Mouse (Mus musculus): ENCODE data around the gene Slco3a1. TPM values are rescaled to one million over a fixed set of nuclear protein-coding genes. Genes with fewer than 3 reads are reported as not detected.

Gene Slco3a1
- total and polyA plus RNA-seq, 3 experiments = 0.11 TPM; not detected in 2

GRCm38 (mm10) chr7:74459812-74460211 lies 94.8 kb downstream of the Slco3a1 start:
- TF ChIP-seq GATA1 (IDR thresholded peaks at IDR 0.05; ENCODE audit: borderline replicate concordance, low read length) = no peak

GRCm38 (mm10) chr7:74459277-74459676 lies 95.3 kb downstream of the Slco3a1 start:
- ATAC-seq (ENCODE audit: extremely low read depth, insufficient number of reproducible peaks, low FRiP score, poor library complexity, severe bottlenecking) (no peak), DNase-seq (ENCODE audit: low spot score) (no peak)
- Histone ChIP-seq H3K4me1 (ENCODE audit: insufficient read depth, low read depth, low read length) (no peaks in the 10 kb centered on the region), H3K9me3 (replicated peaks) (peaks cover 47% of the 10 kb centered on the region), H3K4me3 (ENCODE audit: low read depth, low read length) (no peak overlapping the region), H3K36me3 (replicated peaks) (no peaks in the 10 kb centered on the region), H3K27me3 (ENCODE audit: insufficient read depth, low read length) (no peaks in the 10 kb centered on the region)
- TF ChIP-seq GATA2 (IDR thresholded peaks at IDR 0.05; ENCODE audit: borderline replicate concordance, low read depth, low read length) = no peak
- TF ChIP-seq GATA1 (IDR thresholded peaks at IDR 0.05; ENCODE audit: borderline replicate concordance, low read length) = no peak
- no peak for TF ChIP-seq CTCF (IDR thresholded peaks at IDR 0.05; ENCODE audit: low read depth, low read length)
- no peak for TF ChIP-seq POLR2AphosphoS5 (IDR thresholded peaks at IDR 0.05; ENCODE audit: insufficient replicate concordance, low read depth, low read length)
- no peak for TF ChIP-seq TAL1 (conservative IDR thresholded peaks at IDR 0.05; ENCODE audit: low read depth, low read length)

More at GRCm38 (mm10) chr7:74459812-74460211, 94.8 kb downstream of the Slco3a1 start:
- no peak for ATAC-seq (ENCODE audit: extremely low read depth, insufficient number of reproducible peaks, low FRiP score, poor library complexity, severe bottlenecking)
- Histone ChIP-seq H3K36me3 (replicated peaks) (no peaks in the 10 kb centered on the region), H3K27me3 (ENCODE audit: insufficient read depth, low read length) (no peaks in the 10 kb centered on the region), H3K4me1 (ENCODE audit: insufficient read depth, low read depth, low read length) (no peaks in the 10 kb centered on the region), H3K4me3 (ENCODE audit: low read depth, low read length) (no peak overlapping the region), H3K9me3 (replicated peaks) (peaks cover 52% of the 10 kb centered on the region)
- no peak for DNase-seq (ENCODE audit: low spot score)

- ATAC-seq (ENCODE audit: extremely low read depth, insufficient number of reproducible peaks, low FRiP score, poor library complexity, severe bottlenecking) (no peak), DNase-seq (ENCODE audit: low spot score) (no peak)
- TF ChIP-seq CTCF (IDR thresholded peaks at IDR 0.05; ENCODE audit: low read depth, low read length) (no peak), GATA1 (IDR thresholded peaks at IDR 0.05; ENCODE audit: borderline replicate concordance, low read length) (no peak), GATA2 (IDR thresholded peaks at IDR 0.05; ENCODE audit: borderline replicate concordance, low read depth, low read length) (no peak), TAL1 (conservative IDR thresholded peaks at IDR 0.05; ENCODE audit: low read depth, low read length) (no peak), POLR2AphosphoS5 (IDR thresholded peaks at IDR 0.05; ENCODE audit: insufficient replicate concordance, low read depth, low read length) (no peak)
- H3K36me3 ChIP-seq (replicated peaks) = no peaks in the 10 kb centered on the region
- H3K4me1 ChIP-seq (ENCODE audit: insufficient read depth, low read depth, low read length) = no peaks in the 10 kb centered on the region
- no peaks in the 10 kb centered on the region for H3K27me3 ChIP-seq (ENCODE audit: insufficient read depth, low read length)
- H3K9me3 ChIP-seq (replicated peaks) = peaks cover 41% of the 10 kb centered on the region
- no peak overlapping the region for H3K4me3 ChIP-seq (ENCODE audit: low read depth, low read length)
Observed at GRCm38 (mm10) chr7:74458475-74459221, 95.9 kb downstream of the Slco3a1 start.

- ATAC-seq (ENCODE audit: extremely low read depth, insufficient number of reproducible peaks, low FRiP score, poor library complexity, severe bottlenecking) = no peak
- no peaks in the 10 kb centered on the region for H3K4me1 ChIP-seq (ENCODE audit: insufficient read depth, low read depth, low read length)
Observed at GRCm38 (mm10) chr7:74457347-74457975, 97.1 kb downstream of the Slco3a1 start.

GRCm38 (mm10) chr7:74456781-74457180 lies 97.8 kb downstream of the Slco3a1 start:
- Histone ChIP-seq H3K27me3 (ENCODE audit: insufficient read depth, low read length) (no peaks in the 10 kb centered on the region), H3K4me3 (ENCODE audit: low read depth, low read length) (no peak overlapping the region), H3K9me3 (replicated peaks) (peaks cover 47% of the 10 kb centered on the region), H3K4me1 (ENCODE audit: insufficient read depth, low read depth, low read length) (no peaks in the 10 kb centered on the region), H3K36me3 (replicated peaks) (no peaks in the 10 kb centered on the region)
- DNase-seq (ENCODE audit: low spot score) (no peak), ATAC-seq (ENCODE audit: extremely low read depth, insufficient number of reproducible peaks, low FRiP score, poor library complexity, severe bottlenecking) (no peak)
- no peak for TF ChIP-seq GATA1 (IDR thresholded peaks at IDR 0.05; ENCODE audit: borderline replicate concordance, low read length)
- no peak for TF ChIP-seq CTCF (IDR thresholded peaks at IDR 0.05; ENCODE audit: low read depth, low read length)
- TF ChIP-seq POLR2AphosphoS5 (IDR thresholded peaks at IDR 0.05; ENCODE audit: insufficient replicate concordance, low read depth, low read length) = no peak
- no peak for TF ChIP-seq TAL1 (conservative IDR thresholded peaks at IDR 0.05; ENCODE audit: low read depth, low read length)
- TF ChIP-seq GATA2 (IDR thresholded peaks at IDR 0.05; ENCODE audit: borderline replicate concordance, low read depth, low read length) = no peak

More at GRCm38 (mm10) chr7:74457347-74457975, 97.1 kb downstream of the Slco3a1 start:
- DNase-seq (ENCODE audit: low spot score) = no peak
- Histone ChIP-seq H3K27me3 (ENCODE audit: insufficient read depth, low read length) (no peaks in the 10 kb centered on the region), H3K9me3 (replicated peaks) (peaks cover 43% of the 10 kb centered on the region), H3K4me3 (ENCODE audit: low read depth, low read length) (no peak overlapping the region), H3K36me3 (replicated peaks) (no peaks in the 10 kb centered on the region)
- TF ChIP-seq CTCF (IDR thresholded peaks at IDR 0.05; ENCODE audit: low read depth, low read length) (no peak), GATA1 (IDR thresholded peaks at IDR 0.05; ENCODE audit: borderline replicate concordance, low read length) (no peak), GATA2 (IDR thresholded peaks at IDR 0.05; ENCODE audit: borderline replicate concordance, low read depth, low read length) (no peak), POLR2AphosphoS5 (IDR thresholded peaks at IDR 0.05; ENCODE audit: insufficient replicate concordance, low read depth, low read length) (no peak), TAL1 (conservative IDR thresholded peaks at IDR 0.05; ENCODE audit: low read depth, low read length) (no peak)

- no peaks in the 10 kb centered on the region for H3K27me3 ChIP-seq (ENCODE audit: insufficient read depth, low read length)
- TF ChIP-seq CTCF (IDR thresholded peaks at IDR 0.05; ENCODE audit: low read depth, low read length) (no peak), GATA1 (IDR thresholded peaks at IDR 0.05; ENCODE audit: borderline replicate concordance, low read length) (no peak), POLR2AphosphoS5 (IDR thresholded peaks at IDR 0.05; ENCODE audit: insufficient replicate concordance, low read depth, low read length) (no peak), TAL1 (conservative IDR thresholded peaks at IDR 0.05; ENCODE audit: low read depth, low read length) (no peak), GATA2 (IDR thresholded peaks at IDR 0.05; ENCODE audit: borderline replicate concordance, low read depth, low read length) (no peak)
- no peak for DNase-seq (ENCODE audit: low spot score)
- no peaks in the 10 kb centered on the region for H3K4me1 ChIP-seq (ENCODE audit: insufficient read depth, low read depth, low read length)
- H3K36me3 ChIP-seq (replicated peaks) = no peaks in the 10 kb centered on the region
- H3K9me3 ChIP-seq (replicated peaks) = peaks cover 31% of the 10 kb centered on the region
- no peak overlapping the region for H3K4me3 ChIP-seq (ENCODE audit: low read depth, low read length)
- ATAC-seq (ENCODE audit: extremely low read depth, insufficient number of reproducible peaks, low FRiP score, poor library complexity, severe bottlenecking) = no peak
Observed at GRCm38 (mm10) chr7:74451047-74451446, 103.5 kb downstream of the Slco3a1 start.
